Mouse (Mus musculus) layer of hippocampus, postnatal 14 days (tissue): Measurements from ENCODE around the gene Megf11. TPM values are rescaled to one million over a fixed set of nuclear protein-coding genes. Genes with fewer than 3 reads are reported as not detected.

ENCODE experiments used
- DNase-seq, 2 experiments: peaks; one replicate each; pipeline ENCODE4 v3.0.0; 2021 to 2022; ENCODE audit warnings: low spot score in 2 of 2, mixed read lengths in 1 of 2
- microRNA-seq, 2 experiments: library from miRNA; unstranded; fragments of <30 nt; microRNA quantifications; one replicate each; pipeline ENCODE4 v1.2.0; 2021
- total RNA-seq, 2 experiments: library from RNA; stranded (reverse); gene quantifications; 2 replicates each; pipeline ENCODE4 v1.2.3; 2021

Gene Megf11
- total RNA-seq, 2 experiments from 2014 or later = 16.1 to 16.3 TPM

DNA sequence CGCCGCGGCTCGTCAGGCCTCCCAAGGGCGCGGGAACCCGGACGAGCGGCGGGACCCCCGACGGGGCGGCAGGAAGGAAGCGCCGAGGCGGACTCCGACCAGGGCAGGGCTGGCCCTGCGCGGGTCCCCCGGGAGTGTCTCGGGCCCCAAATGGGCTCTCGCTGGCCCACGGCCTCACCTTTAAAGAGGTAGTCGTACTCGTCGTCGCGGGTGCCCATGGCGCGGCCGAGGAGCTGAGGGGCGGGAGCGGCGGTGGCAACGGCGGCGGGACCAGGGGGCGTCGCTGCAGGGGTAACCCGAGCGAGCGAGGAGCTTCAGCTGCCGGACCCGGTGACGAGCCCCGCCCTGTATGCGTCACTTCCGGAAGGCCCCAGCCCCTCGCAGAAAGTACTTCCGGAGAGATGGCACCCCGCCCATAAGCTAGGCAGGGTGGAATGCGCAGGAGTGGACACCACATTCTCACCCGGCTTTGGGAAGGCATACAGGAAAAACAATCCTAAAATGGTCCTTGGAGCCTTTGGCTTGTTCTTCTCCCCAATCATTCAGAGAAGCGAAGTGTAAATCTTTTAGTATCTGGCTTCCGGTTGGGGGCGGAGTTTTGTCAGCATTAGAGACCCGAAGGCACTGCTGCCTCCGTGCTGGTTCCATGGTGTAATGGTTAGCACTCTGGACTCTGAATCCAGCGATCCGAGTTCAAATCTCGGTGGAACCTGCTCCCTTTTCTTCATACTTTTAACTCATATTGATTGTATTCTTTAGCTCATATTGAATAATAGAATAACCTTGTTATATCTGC lies 352.2 kb downstream of the Megf11 start, which contains the start of gene Rab11a:
Rab11a (minus strand) TSS at position 353 of the 796 bp plus-strand sequence.
- peak; percentile 97 for DNase-seq

DNA sequence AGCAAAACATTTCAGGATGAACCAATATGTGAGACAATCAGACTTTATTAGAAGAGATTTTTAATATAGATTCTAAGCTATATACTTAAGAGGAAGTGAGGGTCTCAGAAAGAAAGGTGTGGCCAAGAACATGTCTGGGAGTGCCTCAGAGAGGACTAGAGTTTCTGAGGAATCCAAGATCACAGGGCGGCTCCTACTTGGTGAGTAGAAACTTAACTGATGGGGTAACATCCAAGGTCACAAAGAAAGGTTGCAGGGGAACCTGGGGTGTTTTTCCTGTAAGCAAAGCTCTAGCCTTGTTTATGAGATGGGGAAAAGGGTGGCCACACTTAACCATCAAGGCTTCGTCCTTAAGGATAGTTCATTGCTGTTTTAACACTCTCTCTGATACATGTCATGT lies 353.6 kb downstream of the Megf11 start:
- no peak for DNase-seq

DNA sequence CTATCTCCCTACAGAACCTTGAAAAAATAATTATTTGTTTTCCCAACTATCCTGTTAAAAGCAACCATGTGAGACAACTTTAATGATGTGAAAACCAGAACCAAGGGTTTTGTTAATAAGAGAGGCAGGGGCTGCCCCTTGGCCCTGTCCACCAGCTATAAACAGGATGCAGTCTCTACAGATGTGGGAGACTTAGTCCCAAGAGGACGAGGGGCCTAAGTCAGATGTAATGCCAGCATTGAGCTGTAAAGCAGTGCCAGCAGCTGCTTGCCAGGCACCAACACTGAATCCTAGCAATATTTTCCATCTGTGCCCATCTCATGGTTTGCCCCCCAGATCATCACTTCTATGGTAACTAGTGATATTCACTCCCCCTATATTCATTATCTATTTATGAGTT lies 357.0 kb downstream of the Megf11 start:
- DNase-seq = no peak

DNA sequence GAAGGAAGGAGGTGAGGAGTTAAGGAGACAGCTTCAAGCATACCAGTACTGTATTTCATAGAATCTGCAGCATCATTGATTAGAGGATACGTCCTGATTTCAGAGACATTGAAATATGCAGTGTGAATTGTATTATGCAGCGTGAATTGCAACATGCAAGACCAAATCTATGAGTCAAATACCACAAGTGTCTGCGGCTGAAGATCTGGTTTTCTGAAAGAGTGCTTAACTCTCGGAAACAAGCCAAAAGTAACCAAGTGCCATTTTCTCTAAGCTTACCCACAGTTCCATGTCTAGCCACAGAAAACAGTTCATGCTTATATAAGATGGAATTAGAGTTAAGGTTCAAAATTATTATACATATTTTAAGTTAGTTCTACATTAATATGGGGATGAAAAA lies 362.3 kb downstream of the Megf11 start:
- DNase-seq = no peak

DNA sequence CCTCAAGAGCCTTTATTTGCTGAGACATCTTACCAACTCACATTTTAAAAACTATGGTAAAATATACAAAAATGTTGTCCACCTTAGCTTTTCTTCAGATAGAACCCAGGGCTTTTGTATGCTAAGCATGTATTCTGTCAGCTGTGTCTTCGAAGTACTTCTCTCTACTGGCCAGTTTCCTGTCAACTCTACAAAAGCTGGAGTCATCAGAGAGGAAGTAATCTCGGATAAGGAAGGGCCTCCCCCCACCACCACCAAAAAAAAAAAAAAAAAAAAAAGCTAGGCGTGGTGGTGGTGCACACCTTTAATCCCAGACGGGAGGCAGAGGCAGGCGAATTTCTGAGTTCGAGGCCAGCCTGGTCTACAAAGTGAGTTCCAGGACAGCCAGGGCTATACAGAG lies 363.9 kb downstream of the Megf11 start:
- DNase-seq = no peak

DNA sequence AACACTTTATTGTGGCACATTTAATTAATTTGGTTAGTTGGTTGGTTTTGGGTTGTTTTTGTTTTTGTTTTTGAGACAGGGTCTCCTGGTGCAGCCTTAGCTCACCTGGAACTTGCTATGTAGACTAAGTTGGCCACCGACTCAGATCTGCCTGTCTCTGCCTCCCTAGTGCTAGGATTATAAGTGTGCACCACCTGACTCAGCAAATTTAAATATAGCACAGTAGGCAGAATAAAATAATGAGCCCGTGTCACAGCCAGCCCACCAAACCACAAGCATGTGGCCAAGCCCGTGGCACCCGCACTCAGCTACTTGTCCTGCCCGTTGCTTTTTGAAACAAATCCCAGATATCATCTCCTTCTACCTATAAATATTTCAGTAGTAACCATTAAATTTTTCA lies 367.1 kb downstream of the Megf11 start:
- no peak for DNase-seq

DNA sequence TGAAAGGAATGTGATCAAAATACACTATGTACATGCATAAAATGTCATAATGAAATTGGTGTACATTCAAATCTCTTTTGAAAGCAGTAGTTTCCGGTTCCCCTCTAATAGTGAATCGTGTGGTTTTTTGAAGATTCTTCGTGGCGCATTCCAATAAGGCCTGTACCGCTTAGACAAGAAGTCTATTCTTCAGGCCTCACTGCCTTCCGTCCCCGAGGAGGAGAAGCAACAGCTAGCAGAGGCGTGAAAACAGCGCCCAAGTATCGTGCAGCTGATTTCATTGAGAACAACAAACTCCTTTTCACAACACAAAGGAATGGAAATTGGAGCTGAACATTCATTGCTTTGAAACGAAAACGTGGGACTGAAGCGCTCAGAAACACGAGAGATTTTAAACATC lies 372.6 kb downstream of the Megf11 start:
- peak in 1 of 2 experiments; percentile 33 for DNase-seq

Small RNA genes within 50 kb of the gene (microRNA-seq; reads per million reads assigned to microRNA genes)
- gene Gm47308 = 0 reads per million in 2 experiments

Other genes with a start within 250 kb of the Megf11 start
- 1 to 10 TPM; 4.8 to 6.2 TPM for gene Zwilch, start 212.5 kb upstream of the Megf11 start, total RNA-seq
- 100 to 1,000 TPM; 513 to 558 TPM for gene Rpl4, start 212.3 kb upstream of the Megf11 start, total RNA-seq
- 10 to 100 TPM; 14.6 to 19.3 TPM for gene Snapc5, start 206.4 kb upstream of the Megf11 start, total RNA-seq
- 1 to 10 TPM; 3.2 to 4.3 TPM for gene Uchl4, start 150.4 kb upstream of the Megf11 start, total RNA-seq
- gene Map2k1, start 132.0 kb upstream of the Megf11 start, total RNA-seq = 100 to 1,000 TPM; 192 to 203 TPM
- gene Tipin, start 104.0 kb upstream of the Megf11 start, total RNA-seq = 10 to 100 TPM; 17.7 to 18.2 TPM
- gene Dis3l, start 44.3 kb upstream of the Megf11 start, total RNA-seq = 10 to 100 TPM; 24.4 to 26.0 TPM